Mouse (Mus musculus) large intestine, adult 2 months (tissue): ENCODE results near the gene Bbs4. TPM values are rescaled to one million over a fixed set of nuclear protein-coding genes. Genes with fewer than 3 reads are reported as not detected.

ENCODE experiments used
- DNase-seq: peaks from one replicate; pipeline ENCODE4 v3.0.0-alpha.2; 2012; ENCODE audit warnings: low read depth, low spot score
- WGBS: fragments of 180-500 bp; shearing (Covaris S2); methylation state at CpG from one replicate; pipeline ENCODE4 v1.1.7; 2018; 5-methylcytosine and 5-hydroxymethylcytosine counted together
- polyA plus RNA-seq: library from polyadenylated mRNA; depleted of rRNA; stranded (reverse); fragments of >200 nt; gene quantifications from 2 replicates; pipeline ENCODE4 v1.2.3, GENCODE M21; 2012

Gene Bbs4
- polyA plus RNA-seq, 1 experiment, result 1.2 TPM

GRCm38 (mm10) chr9:59307890-59308289 is 45.4 kb downstream of the Bbs4 start:
- no peak for DNase-seq
- WGBS, result 83% methylated on average over 2 of the region's 2 CpGs

GRCm38 (mm10) chr9:59296419-59296818 is 56.9 kb downstream of the Bbs4 start:
- 83% methylated on average over 2 of the region's 2 CpGs for WGBS
- DNase-seq, result no peak

GRCm38 (mm10) chr9:59292493-59292875 is 60.8 kb downstream of the Bbs4 start:
- no peak for DNase-seq
- 22% methylated on average over 3 of the region's 3 CpGs for WGBS

GRCm38 (mm10) chr9:59291688-59292492 is 61.4 kb downstream of the Bbs4 start:
- no peak for DNase-seq
- under 1% methylated on average over 50 of the region's 50 CpGs for WGBS

- WGBS, result under 1% methylated on average over 58 of the region's 58 CpGs
- peak; percentile 97 for DNase-seq
Observed at GRCm38 (mm10) chr9:59290957-59291687, 62.2 kb downstream of the Bbs4 start, which contains the start of gene Adpgk. Gene Adpgk, plus strand, starts transcription at chr9:59291558.

GRCm38 (mm10) chr9:59289529-59290115 is 63.7 kb downstream of the Bbs4 start:
- DNase-seq, result no peak
- WGBS, result 88% methylated on average over 6 of the region's 6 CpGs

GRCm38 (mm10) chr9:59288685-59289410 is 64.5 kb downstream of the Bbs4 start:
- WGBS, result 86% methylated on average over 3 of the region's 3 CpGs
- no peak for DNase-seq

- WGBS, result 86% methylated on average over 5 of the region's 5 CpGs
Observed at GRCm38 (mm10) chr9:59288058-59288457, 65.2 kb downstream of the Bbs4 start.

GRCm38 (mm10) chr9:59285614-59286013 is 67.7 kb downstream of the Bbs4 start:
- WGBS, result 86% methylated on average over 6 of the region's 6 CpGs
- DNase-seq, result no peak

More at GRCm38 (mm10) chr9:59288058-59288457, 65.2 kb downstream of the Bbs4 start:
- DNase-seq, result no peak

- DNase-seq, result no peak
- 35% methylated on average over 7 of the region's 7 CpGs for WGBS
Observed at GRCm38 (mm10) chr9:59282683-59282986, 70.7 kb downstream of the Bbs4 start.

- 26% methylated on average over 26 of the region's 27 CpGs for WGBS
Observed at GRCm38 (mm10) chr9:59281871-59282682, 71.2 kb downstream of the Bbs4 start.

GRCm38 (mm10) chr9:59280888-59281287 is 72.4 kb downstream of the Bbs4 start:
- DNase-seq, result no peak
- WGBS, result 88% methylated on average over 5 of the region's 5 CpGs

More at GRCm38 (mm10) chr9:59281871-59282682, 71.2 kb downstream of the Bbs4 start:
- DNase-seq, result no peak

GRCm38 (mm10) chr9:59278694-59279093 is 74.6 kb downstream of the Bbs4 start:
- no peak for DNase-seq
- 25% methylated on average over 5 of the region's 5 CpGs for WGBS

GRCm38 (mm10) chr9:59278199-59278598 is 75.1 kb downstream of the Bbs4 start:
- peak; percentile 58 for DNase-seq
- 28% methylated on average over 2 of the region's 2 CpGs for WGBS

GRCm38 (mm10) chr9:59274846-59275455 is 78.4 kb downstream of the Bbs4 start:
- DNase-seq, result no peak
- WGBS, result 94% methylated on average over 19 of the region's 19 CpGs

GRCm38 (mm10) chr9:59273199-59273598 is 80.1 kb downstream of the Bbs4 start:
- DNase-seq, result no peak
